Mouse (Mus musculus) ES-Bruce4 (cell line): ENCODE results near the gene Cemip. TPM values are rescaled to one million over a fixed set of nuclear protein-coding genes. Genes with fewer than 3 reads are reported as not detected.

Source experiments
- H3K27ac ChIP-seq: 2 replicates; pipeline ENCODE4 v1.5.1; 2012; ENCODE audit warnings: low read length, inconsistent platforms; ENCODE audit not compliant: insufficient read depth
- H3K27me3 ChIP-seq: 2 replicates; pipeline ENCODE4 v1.6.1; 2012; ENCODE audit warnings: mild to moderate bottlenecking, low read length, inconsistent platforms; ENCODE audit not compliant: control insufficient read depth, poor library complexity, insufficient read depth, severe bottlenecking
- H3K36me3 ChIP-seq: 2 replicates; pipeline ENCODE4 v1.6.1; 2012; ENCODE audit warnings: inconsistent platforms, mild to moderate bottlenecking, low read length, moderate library complexity; ENCODE audit not compliant: control insufficient read depth, poor library complexity, insufficient read depth, severe bottlenecking
- H3K4me1 ChIP-seq: one replicate; pipeline ENCODE4 v1.8.1; 2011; ENCODE audit warnings: low read length; ENCODE audit not compliant: control insufficient read depth, insufficient read depth
- H3K4me3 ChIP-seq: 2 replicates; pipeline ENCODE4 v1.5.1; 2011; ENCODE audit warnings: low read depth, mild to moderate bottlenecking, low read length
- H3K9ac ChIP-seq: 2 replicates; pipeline ENCODE4 v1.6.1; 2012; ENCODE audit warnings: low read depth, mild to moderate bottlenecking, inconsistent platforms; ENCODE audit not compliant: poor library complexity, severe bottlenecking
- H3K9me3 ChIP-seq: replicated peaks from 2 replicates; pipeline ENCODE4 v1.6.1; 2012; ENCODE audit warnings: mild to moderate bottlenecking, low read length, inconsistent platforms; ENCODE audit not compliant: control insufficient read depth, poor library complexity, insufficient read depth, severe bottlenecking
- CTCF ChIP-seq: IDR thresholded peaks from one replicate; pipeline ENCODE4 v1.8.1; 2011; ENCODE audit warnings: low read depth, low read length
- EP300 ChIP-seq: IDR thresholded peaks from 2 replicates; pipeline ENCODE4 v1.6.1; 2011; ENCODE audit warnings: low read depth, low read length; ENCODE audit not compliant: insufficient read depth
- POLR2A ChIP-seq: IDR thresholded peaks from one replicate; pipeline ENCODE4 v1.8.1; 2011; ENCODE audit warnings: low read length; ENCODE audit not compliant: insufficient read depth
- polyA plus RNA-seq: library from polyadenylated mRNA; stranded (reverse); fragments of >200 nt; gene quantifications from 2 replicates; pipeline ENCODE4 v1.2.4, GENCODE M21; 2011; ENCODE audit warnings: low read depth; ENCODE audit not compliant: missing spikeins, insufficient read depth, insufficient read length

The Cemip gene
- polyA plus RNA-seq, 1 experiment, result 0.72 TPM

DNA sequence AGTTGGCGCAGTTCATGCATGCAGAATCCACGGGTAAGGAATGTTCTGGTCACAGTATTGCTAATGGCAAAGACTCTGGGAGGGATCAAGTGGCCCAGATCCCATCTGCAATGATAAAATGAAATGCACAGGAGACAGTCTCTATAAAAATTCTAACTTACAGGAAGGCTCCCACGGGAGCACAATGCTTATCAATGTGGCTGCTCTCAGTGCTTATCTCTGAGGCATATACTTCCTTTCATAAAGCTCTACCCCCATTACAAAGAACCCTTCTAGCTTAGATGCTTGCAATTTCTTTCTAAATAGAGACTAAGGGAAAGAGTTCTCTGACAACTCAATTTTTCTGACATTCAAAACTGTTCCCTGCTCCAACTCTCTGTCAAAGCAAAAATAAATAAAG is 35.5 kb upstream of the Cemip start:
- H3K9ac ChIP-seq, result no peak overlapping the region
- no peak overlapping the region for H3K27ac ChIP-seq
- H3K4me3 ChIP-seq, result no peak overlapping the region
- TF ChIP-seq POLR2A, result no peak
- no peak for TF ChIP-seq EP300
- TF ChIP-seq CTCF, result no peak
- no peaks in the 10 kb centered on the region for H3K4me1 ChIP-seq
- no peaks in the 10 kb centered on the region for H3K27me3 ChIP-seq
- peaks cover 3% of the 10 kb centered on the region; the same call in 1 of the 2 replicates for H3K36me3 ChIP-seq
- H3K9me3 ChIP-seq, result no peaks in the 10 kb centered on the region; the same call in 1 of the 2 replicates

DNA sequence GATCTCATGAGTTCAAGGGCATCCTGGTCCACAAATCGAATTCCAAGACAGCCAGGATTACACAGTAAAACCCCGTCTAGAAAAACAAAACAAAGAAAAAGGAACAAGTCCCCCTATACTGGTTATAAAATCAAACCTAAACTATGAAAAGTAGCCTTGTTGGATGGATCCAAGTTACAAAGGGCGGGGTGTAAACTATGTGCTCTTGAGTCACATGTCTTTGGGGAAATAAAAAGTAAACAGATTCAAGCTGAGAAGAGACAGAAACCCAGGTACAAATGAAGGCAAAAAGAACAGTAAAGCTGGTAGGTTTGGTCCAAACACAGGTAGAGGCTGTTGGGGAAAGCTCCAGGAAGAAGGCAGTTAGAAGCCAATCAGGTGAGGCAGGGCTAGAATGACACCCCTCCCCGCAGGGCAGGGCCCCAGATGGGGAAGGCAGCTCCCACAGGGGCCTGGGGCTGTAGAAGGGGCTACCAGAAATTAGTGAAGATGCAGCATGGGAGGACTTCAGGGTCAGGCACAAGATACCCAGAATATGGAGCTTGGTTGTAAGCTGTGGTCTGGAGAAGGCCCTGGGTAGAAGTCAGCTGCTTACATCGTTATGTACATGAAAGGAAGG is 33.9 kb upstream of the Cemip start:
- H3K27ac ChIP-seq, result no peak overlapping the region
- no peaks in the 10 kb centered on the region; the same call in 1 of the 2 replicates for H3K9me3 ChIP-seq
- no peak for TF ChIP-seq POLR2A
- no peak for TF ChIP-seq EP300
- no peak for TF ChIP-seq CTCF
- no peaks in the 10 kb centered on the region for H3K27me3 ChIP-seq
- H3K4me3 ChIP-seq, result no peak overlapping the region
- H3K36me3 ChIP-seq, result peaks cover 3% of the 10 kb centered on the region; the same call in 1 of the 2 replicates
- no peaks in the 10 kb centered on the region for H3K4me1 ChIP-seq
- H3K9ac ChIP-seq, result no peak overlapping the region

DNA sequence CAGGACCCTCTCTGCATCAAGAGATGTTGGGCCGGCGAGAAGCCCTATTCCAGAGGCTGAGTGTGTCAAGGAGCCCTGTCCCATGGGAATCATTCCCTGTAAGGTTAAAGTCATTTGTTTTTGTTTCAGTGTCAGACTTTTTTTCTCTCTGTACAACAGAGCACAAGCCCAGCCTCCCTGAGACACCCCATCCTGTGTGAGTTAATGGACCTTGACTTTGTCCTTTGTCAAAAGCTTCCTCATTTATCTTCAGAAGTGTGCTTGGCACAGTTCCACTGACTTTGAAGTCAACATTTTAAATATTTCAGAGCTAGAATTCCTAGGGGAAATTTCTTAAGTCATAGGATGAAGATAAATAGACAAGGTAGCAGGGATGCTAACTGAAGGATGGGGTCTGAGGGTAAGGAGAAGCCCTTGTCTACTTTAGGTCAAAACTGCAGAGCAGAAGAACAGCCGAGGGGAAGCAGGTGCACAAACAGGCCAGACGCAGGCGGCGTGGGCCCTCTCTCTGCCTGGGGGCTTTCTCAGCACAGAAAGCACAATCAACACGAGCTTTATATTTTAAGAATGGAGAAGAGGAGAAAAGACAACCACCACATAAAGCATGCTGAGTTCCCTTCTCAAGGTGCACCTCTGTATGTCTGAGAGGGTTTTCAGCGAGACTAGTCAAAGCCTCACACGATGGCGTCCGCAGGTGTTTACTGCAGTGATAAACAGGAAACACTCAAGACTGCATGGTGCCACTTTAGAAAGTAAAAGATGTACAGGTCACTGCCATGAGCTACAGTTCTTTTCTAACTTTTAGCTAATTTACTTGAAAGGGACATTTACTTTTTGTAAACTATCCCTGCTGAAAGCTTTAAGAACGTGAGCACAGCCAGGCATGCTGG is 33.2 kb upstream of the Cemip start:
- no peak for TF ChIP-seq EP300
- TF ChIP-seq POLR2A, result no peak
- no peak for TF ChIP-seq CTCF
- Histone ChIP-seq H3K36me3 (peaks cover 3% of the 10 kb centered on the region; the same call in 1 of the 2 replicates), H3K4me1 (no peaks in the 10 kb centered on the region), H3K4me3 (no peak overlapping the region), H3K9me3 (no peaks in the 10 kb centered on the region; the same call in 1 of the 2 replicates), H3K9ac (no peak overlapping the region), H3K27ac (no peak overlapping the region), H3K27me3 (no peaks in the 10 kb centered on the region)

DNA sequence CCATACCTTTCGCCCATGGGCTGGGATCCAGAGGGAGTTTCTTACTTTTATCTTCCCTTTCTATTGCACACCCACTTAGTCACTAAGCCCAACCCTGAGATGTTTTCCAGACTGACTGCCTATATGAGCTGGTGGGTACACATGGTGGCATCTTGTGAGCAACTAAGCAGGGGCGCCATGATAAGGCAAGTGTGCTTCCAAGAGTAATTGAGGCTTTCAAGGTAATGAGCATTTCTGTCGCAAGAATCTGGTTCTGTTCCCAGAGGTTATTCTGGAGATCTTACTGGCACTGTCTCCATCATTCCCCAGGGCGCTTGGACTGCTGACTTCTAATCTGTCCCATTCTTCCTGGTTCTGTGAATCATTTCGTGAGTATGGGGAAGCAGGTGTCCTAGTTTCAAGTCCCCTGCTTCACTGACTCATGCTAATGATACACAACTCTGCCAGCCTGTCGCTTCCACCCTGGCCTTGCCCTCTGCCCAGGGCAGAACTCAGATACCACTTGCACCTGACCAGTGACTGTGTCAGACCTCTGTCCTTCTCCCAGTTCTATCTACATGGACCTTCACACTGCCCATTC is 31.3 kb upstream of the Cemip start:
- no peaks in the 10 kb centered on the region for H3K4me1 ChIP-seq
- no peak overlapping the region for H3K27ac ChIP-seq
- H3K36me3 ChIP-seq, result peaks cover 14% of the 10 kb centered on the region
- H3K9me3 ChIP-seq, result no peaks in the 10 kb centered on the region; the same call in 1 of the 2 replicates
- no peaks in the 10 kb centered on the region for H3K27me3 ChIP-seq
- no peak overlapping the region for H3K4me3 ChIP-seq
- no peak overlapping the region for H3K9ac ChIP-seq
- TF ChIP-seq POLR2A (no peak), EP300 (no peak), CTCF (no peak)

DNA sequence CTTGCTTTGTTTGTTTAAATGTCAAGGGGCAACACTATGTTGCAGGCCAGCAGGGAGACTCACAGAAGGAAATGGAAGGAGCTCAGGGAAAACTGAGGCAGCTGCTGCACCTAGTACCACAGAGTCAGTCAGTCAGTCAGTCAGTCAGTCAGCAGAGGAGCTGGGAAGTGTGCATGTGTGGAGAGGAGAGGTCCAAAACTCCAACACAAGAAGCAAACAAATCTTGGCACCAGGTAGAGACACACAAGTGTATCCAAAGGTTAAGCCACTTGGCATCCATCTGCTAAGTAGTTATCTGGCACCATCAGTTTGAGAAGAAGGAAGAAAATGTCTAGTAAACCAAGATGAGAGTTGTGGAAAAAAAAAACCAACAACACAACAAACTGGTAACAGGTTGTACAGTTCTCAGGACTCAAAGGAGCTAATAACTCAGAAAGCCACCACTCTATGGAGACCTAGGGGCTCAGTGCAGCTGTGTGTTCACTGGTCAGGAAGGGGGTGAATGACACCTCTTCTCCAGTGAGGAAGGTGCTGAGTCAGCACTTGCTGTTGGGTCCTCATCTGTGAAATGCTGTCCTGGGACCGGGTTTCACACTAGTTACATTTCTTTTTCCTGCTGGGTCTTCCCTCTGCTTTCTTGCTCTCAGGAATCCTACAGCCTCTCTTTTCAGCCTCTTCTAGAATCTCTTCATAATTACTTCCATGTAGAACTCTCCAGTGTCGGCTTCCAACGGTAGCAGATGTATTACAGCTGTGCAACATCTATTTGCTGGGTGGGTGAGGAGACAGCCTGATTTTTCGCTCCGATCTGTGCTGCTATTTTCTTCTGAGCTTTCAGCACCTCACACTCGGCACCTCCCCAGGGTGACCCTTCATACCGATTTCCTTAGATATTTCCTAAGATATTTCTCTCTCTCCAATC is 30.6 kb upstream of the Cemip start:
- H3K36me3 ChIP-seq, result peaks cover 14% of the 10 kb centered on the region
- no peaks in the 10 kb centered on the region for H3K4me1 ChIP-seq
- no peak overlapping the region for H3K9ac ChIP-seq
- no peak overlapping the region for H3K27ac ChIP-seq
- no peaks in the 10 kb centered on the region; the same call in 1 of the 2 replicates for H3K9me3 ChIP-seq
- H3K4me3 ChIP-seq, result no peak overlapping the region
- no peaks in the 10 kb centered on the region for H3K27me3 ChIP-seq
- TF ChIP-seq POLR2A (no peak), CTCF (no peak), EP300 (no peak)
